Mouse (Mus musculus) heart, adult 9 months (tissue): Measurements from ENCODE around the gene a.
"Not testable (repeated sequence)": the region's sequence is repeated elsewhere in the genome, so short reads cannot be mapped to it uniquely, and the experiment has no call there.

Experiments
- DNase-seq, 2 experiments: peaks; one replicate each; pipeline ENCODE4 v3.0.0; 2022; ENCODE audit warnings: low spot score in 2 of 2

a gene

GRCm38 (mm10) chr2:155052681-155053080, 261.5 kb downstream of the a start:
- DNase-seq, result peak in 1 of 2 experiments; percentile 44

- not testable (repeated sequence) for DNase-seq
Observed at GRCm38 (mm10) chr2:155053512-155053911, 262.3 kb downstream of the a start.

GRCm38 (mm10) chr2:155054672-155055071, 263.5 kb downstream of the a start:
- no peak for DNase-seq

GRCm38 (mm10) chr2:155056076-155056578, 264.9 kb downstream of the a start:
- no peak for DNase-seq

GRCm38 (mm10) chr2:155057361-155057760, 266.2 kb downstream of the a start:
- DNase-seq, result no peak

GRCm38 (mm10) chr2:155071027-155071426, 279.8 kb downstream of the a start:
- DNase-seq, result no peak

GRCm38 (mm10) chr2:155072353-155073145, 281.3 kb downstream of the a start:
- no peak for DNase-seq

- DNase-seq, result no peak
Observed at GRCm38 (mm10) chr2:155073347-155073746, 282.1 kb downstream of the a start.

GRCm38 (mm10) chr2:155073978-155074765, 283.0 kb downstream of the a start, which contains the start of gene Ahcy:
Gene Ahcy, minus strand, starts transcription at chr2:155074497.
- DNase-seq, result peak; percentile 87 to 92

- no peak for DNase-seq
Observed at GRCm38 (mm10) chr2:155074766-155075330, 283.6 kb downstream of the a start.

GRCm38 (mm10) chr2:155075649-155076048, 284.4 kb downstream of the a start:
- no peak for DNase-seq

- no peak for DNase-seq
Observed at GRCm38 (mm10) chr2:155079500-155080178, 288.4 kb downstream of the a start.

- no peak for DNase-seq
Observed at GRCm38 (mm10) chr2:155080179-155080530, 289.0 kb downstream of the a start.

- DNase-seq, result no peak
Observed at GRCm38 (mm10) chr2:155081056-155081455, 289.9 kb downstream of the a start.

- peak in 1 of 2 experiments; percentile 33 for DNase-seq
Observed at GRCm38 (mm10) chr2:155082121-155082803, 291.1 kb downstream of the a start.

GRCm38 (mm10) chr2:155084546-155084945, 293.3 kb downstream of the a start:
- no peak for DNase-seq

GRCm38 (mm10) chr2:155086328-155086727, 295.1 kb downstream of the a start:
- peak in 1 of 2 experiments; percentile 25 for DNase-seq

- DNase-seq, result no peak
Observed at GRCm38 (mm10) chr2:155088264-155088663, 297.1 kb downstream of the a start.

- DNase-seq, result no peak
Observed at GRCm38 (mm10) chr2:155090909-155091742, 299.9 kb downstream of the a start.

GRCm38 (mm10) chr2:155091743-155092075, 300.5 kb downstream of the a start:
- no peak for DNase-seq
